Mouse (Mus musculus) myocyte (in vitro differentiated cells): ENCODE measurements around the gene Gxylt2. TPM values are rescaled to one million over a fixed set of nuclear protein-coding genes. Genes with fewer than 3 reads are reported as not detected.

ENCODE experiments used
- H3K27me3 ChIP-seq: one replicate; pipeline ENCODE4 v1.6.1; 2011; ENCODE audit not compliant: control insufficient read depth, insufficient read depth, insufficient read length
- H3K36me3 ChIP-seq: one replicate; pipeline ENCODE4 v1.6.1; 2011; ENCODE audit not compliant: control insufficient read depth, insufficient read depth
- H3K4me2 ChIP-seq: one replicate; pipeline ENCODE4 v1.6.1; 2011; ENCODE audit warnings: low read depth, control low read depth
- H3K4me3 ChIP-seq: one replicate; pipeline ENCODE4 v1.5.1; 2011; ENCODE audit warnings: mild to moderate bottlenecking, control low read depth, moderate library complexity
- H3K79me2 ChIP-seq: one replicate; pipeline ENCODE4 v1.6.1; 2011; ENCODE audit not compliant: control insufficient read depth, insufficient read depth
- H3ac ChIP-seq: one replicate; pipeline ENCODE4 v1.6.1; 2011; ENCODE audit not compliant: control insufficient read depth, insufficient read length
- CEBPB ChIP-seq: IDR thresholded peaks from 2 replicates; pipeline ENCODE4 v1.6.1; 2011; ENCODE audit warnings: mild to moderate bottlenecking, moderate library complexity; ENCODE audit not compliant: poor library complexity, insufficient read depth, severe bottlenecking
- E2F4 ChIP-seq: IDR thresholded peaks from one replicate; pipeline ENCODE4 v1.6.1; 2011; ENCODE audit warnings: mild to moderate bottlenecking, control low read depth, moderate library complexity; ENCODE audit not compliant: insufficient read depth
- MAX ChIP-seq: IDR thresholded peaks from one replicate; pipeline ENCODE4 v1.6.1; 2011; ENCODE audit warnings: low read depth, mild to moderate bottlenecking, control low read depth
- MYOD1 ChIP-seq, 3 experiments: IDR thresholded peaks; one replicate each; pipeline ENCODE4 v1.6.1; 2011; ENCODE audit warnings: control low read depth in 2 of 3, low read depth in 2 of 3, mild to moderate bottlenecking in 2 of 3, moderate library complexity in 1 of 3; ENCODE audit not compliant: insufficient read length in 2 of 3, control insufficient read depth in 1 of 3
- MYOG ChIP-seq, 3 experiments: IDR thresholded peaks; one replicate each; pipeline ENCODE4 v1.6.1; 2011; ENCODE audit warnings: control low read depth in 2 of 3, low read depth in 2 of 3, mild to moderate bottlenecking in 2 of 3; ENCODE audit not compliant: insufficient read length in 2 of 3, control insufficient read depth in 1 of 3, insufficient read depth in 1 of 3
- POLR2A ChIP-seq: IDR thresholded peaks from one replicate; pipeline ENCODE4 v1.6.1; 2011; ENCODE audit warnings: low read depth, mild to moderate bottlenecking, control low read depth, moderate library complexity; ENCODE audit not compliant: insufficient read length
- POLR2AphosphoS2 ChIP-seq: IDR thresholded peaks from one replicate; pipeline ENCODE4 v1.6.1; 2011; ENCODE audit warnings: low read depth, control low read depth; ENCODE audit not compliant: insufficient read length
- REST ChIP-seq: IDR thresholded peaks from one replicate; pipeline ENCODE4 v1.6.1; 2011; ENCODE audit warnings: mild to moderate bottlenecking, control low read depth, moderate library complexity; ENCODE audit not compliant: insufficient read depth, insufficient read length
- SRF ChIP-seq: IDR thresholded peaks from one replicate; pipeline ENCODE4 v1.6.1; 2011; ENCODE audit warnings: low read depth; ENCODE audit not compliant: control insufficient read depth, insufficient read length
- TCF12 ChIP-seq: IDR thresholded peaks from one replicate; pipeline ENCODE4 v1.6.1; 2011; ENCODE audit warnings: mild to moderate bottlenecking, control low read depth; ENCODE audit not compliant: poor library complexity, insufficient read depth, severe bottlenecking
- TCF3 ChIP-seq: IDR thresholded peaks from one replicate; pipeline ENCODE4 v1.6.1; 2011; ENCODE audit warnings: low read depth, control low read depth; ENCODE audit not compliant: insufficient read length
- USF1 ChIP-seq: IDR thresholded peaks from one replicate; pipeline ENCODE4 v1.6.1; 2011; ENCODE audit warnings: low read depth, mild to moderate bottlenecking, control low read depth, moderate library complexity
- polyA plus RNA-seq: library from polyadenylated mRNA; unstranded; fragments of >200 nt; fragmentation: generic; extraction: Trizol; gene quantifications from one replicate; pipeline ENCODE4 v1.2.1, GENCODE M21; 2012; ENCODE audit warnings: missing spikeins

Gxylt2 gene
- polyA plus RNA-seq, 1 experiment, result 2.2 TPM

DNA sequence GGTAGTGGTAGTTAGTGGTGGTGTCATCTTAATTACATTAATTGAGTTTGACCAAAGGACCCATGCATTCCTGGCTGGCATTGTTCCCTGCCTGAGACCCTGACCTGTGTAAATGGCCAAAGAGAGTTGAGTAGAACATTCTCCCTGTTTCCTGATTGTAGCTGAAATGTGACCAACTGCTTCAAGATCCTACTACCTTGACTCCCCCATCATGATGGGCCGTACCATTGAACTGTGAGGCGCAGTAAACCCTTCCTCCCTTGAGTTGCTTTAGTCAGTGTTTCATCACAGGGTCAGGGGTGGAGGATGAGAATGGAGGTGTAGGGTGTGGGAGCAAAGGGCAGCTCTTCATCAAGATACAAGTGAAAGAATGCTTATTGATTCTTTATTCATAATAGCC lies 25.9 kb upstream of the Gxylt2 start:
- no peaks in the 10 kb centered on the region for H3K27me3 ChIP-seq
- no peak overlapping the region for H3K4me3 ChIP-seq
- TF ChIP-seq POLR2A (no peak), REST (no peak), USF1 (no peak), E2F4 (no peak), TCF3 (no peak), POLR2AphosphoS2 (no peak), MAX (no peak), MYOG (IDR thresholded peaks at IDR 0.05; ENCODE audit: control insufficient read depth in 1 of 3, insufficient read depth in 1 of 3, insufficient read length in 2 of 3, low read depth in 2 of 3) (no peak), TCF12 (no peak), CEBPB (no peak), SRF (no peak), MYOD1 (IDR thresholded peaks at IDR 0.05; ENCODE audit: control insufficient read depth in 1 of 3, insufficient read length in 2 of 3, low read depth in 2 of 3) (no peak)
- H3K79me2 ChIP-seq, result no peaks in the 10 kb centered on the region
- H3ac ChIP-seq, result no peak overlapping the region
- H3K36me3 ChIP-seq, result no peaks in the 10 kb centered on the region
- no peak overlapping the region for H3K4me2 ChIP-seq

DNA sequence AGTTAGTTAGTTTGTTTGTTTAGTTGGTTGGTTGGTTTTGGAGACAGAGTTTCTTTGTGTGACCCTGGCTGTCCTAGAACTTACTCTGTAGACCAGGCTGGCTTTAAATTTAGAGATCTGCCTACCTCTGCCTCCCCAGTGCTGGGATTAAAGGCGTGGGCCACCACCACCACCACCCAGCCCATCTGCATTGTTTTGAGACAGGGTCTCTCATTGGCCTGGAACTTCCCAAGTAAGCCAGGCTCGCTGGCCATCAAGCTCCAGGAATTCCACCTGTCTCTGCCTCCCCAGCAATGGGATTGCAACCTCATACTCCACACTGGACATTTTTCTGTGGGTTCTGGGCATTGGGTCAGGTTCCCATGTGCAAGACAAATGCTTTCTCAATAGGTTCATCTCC lies 18.2 kb upstream of the Gxylt2 start:
- Histone ChIP-seq H3K4me3 (no peak overlapping the region), H3ac (no peak overlapping the region), H3K36me3 (no peaks in the 10 kb centered on the region), H3K27me3 (no peaks in the 10 kb centered on the region), H3K4me2 (no peak overlapping the region), H3K79me2 (no peaks in the 10 kb centered on the region)
- no peak for TF ChIP-seq CEBPB
- TF ChIP-seq REST, result no peak
- no peak for TF ChIP-seq TCF12
- no peak for TF ChIP-seq MYOG (IDR thresholded peaks at IDR 0.05; ENCODE audit: control insufficient read depth in 1 of 3, insufficient read depth in 1 of 3, insufficient read length in 2 of 3, low read depth in 2 of 3)
- no peak for TF ChIP-seq POLR2AphosphoS2
- no peak for TF ChIP-seq MAX
- no peak for TF ChIP-seq SRF
- no peak for TF ChIP-seq MYOD1 (IDR thresholded peaks at IDR 0.05; ENCODE audit: control insufficient read depth in 1 of 3, insufficient read length in 2 of 3, low read depth in 2 of 3)
- TF ChIP-seq E2F4, result no peak
- no peak for TF ChIP-seq USF1
- no peak for TF ChIP-seq POLR2A
- no peak for TF ChIP-seq TCF3

DNA sequence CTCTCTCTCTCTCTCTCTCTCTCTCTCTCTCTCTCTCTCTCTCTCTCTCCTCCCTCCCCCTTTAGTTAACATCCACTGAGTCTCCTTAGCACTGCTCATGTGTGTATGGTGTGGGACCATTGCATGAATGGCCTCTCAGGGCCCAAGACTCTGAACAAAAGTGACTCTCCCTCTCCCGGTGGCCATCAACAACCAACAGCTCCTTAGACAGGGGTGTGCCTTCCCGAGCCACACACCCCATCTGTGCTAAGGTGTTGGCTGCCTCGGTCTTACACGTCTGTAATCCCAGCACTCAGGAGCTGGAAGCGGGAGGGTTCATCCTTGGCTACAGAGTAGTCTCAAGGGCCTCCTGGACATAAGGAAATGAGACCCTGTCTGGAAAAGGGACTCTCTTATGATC lies 4.5 kb upstream of the Gxylt2 start:
- no peaks in the 10 kb centered on the region for H3K79me2 ChIP-seq
- H3K4me3 ChIP-seq, result no peak overlapping the region
- H3ac ChIP-seq, result no peak overlapping the region
- H3K36me3 ChIP-seq, result no peaks in the 10 kb centered on the region
- no peak overlapping the region for H3K4me2 ChIP-seq
- no peak for TF ChIP-seq POLR2AphosphoS2
- TF ChIP-seq USF1, result no peak
- TF ChIP-seq E2F4, result no peak
- no peak for TF ChIP-seq TCF12
- TF ChIP-seq MYOD1 (IDR thresholded peaks at IDR 0.05; ENCODE audit: control insufficient read depth in 1 of 3, insufficient read length in 2 of 3, low read depth in 2 of 3), result no peak
- TF ChIP-seq POLR2A, result no peak
- TF ChIP-seq SRF, result no peak
- TF ChIP-seq MAX, result no peak
- TF ChIP-seq MYOG (IDR thresholded peaks at IDR 0.05; ENCODE audit: control insufficient read depth in 1 of 3, insufficient read depth in 1 of 3, insufficient read length in 2 of 3, low read depth in 2 of 3), result no peak
- TF ChIP-seq TCF3, result no peak
- TF ChIP-seq REST, result no peak
- no peak for TF ChIP-seq CEBPB
- no peaks in the 10 kb centered on the region for H3K27me3 ChIP-seq

DNA sequence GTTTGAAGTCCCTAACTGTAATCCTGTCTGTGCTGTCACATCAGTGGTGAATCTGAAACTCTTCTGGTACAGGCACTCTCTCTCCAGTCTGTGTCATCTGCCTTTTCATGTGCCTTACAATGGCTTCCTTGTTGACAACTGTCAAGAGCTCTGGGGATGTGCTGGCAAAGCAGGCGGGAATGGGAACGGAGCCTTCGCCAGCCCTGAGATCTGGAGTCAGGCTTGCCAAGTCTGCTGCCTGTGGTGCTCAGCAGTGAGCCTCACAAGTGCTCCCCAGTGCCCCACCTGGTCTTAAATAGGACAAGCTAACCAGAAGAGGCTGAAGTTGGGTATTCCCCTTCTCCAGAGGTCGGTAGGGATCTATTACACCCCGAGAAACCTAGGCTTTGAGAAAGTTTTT lies 3.8 kb upstream of the Gxylt2 start:
- TF ChIP-seq MYOD1 (IDR thresholded peaks at IDR 0.05; ENCODE audit: control insufficient read depth in 1 of 3, insufficient read length in 2 of 3, low read depth in 2 of 3), result no peak
- TF ChIP-seq MYOG (IDR thresholded peaks at IDR 0.05; ENCODE audit: control insufficient read depth in 1 of 3, insufficient read depth in 1 of 3, insufficient read length in 2 of 3, low read depth in 2 of 3), result no peak
- TF ChIP-seq REST, result no peak
- no peak for TF ChIP-seq TCF12
- no peak for TF ChIP-seq MAX
- no peak for TF ChIP-seq E2F4
- no peak for TF ChIP-seq POLR2A
- no peak for TF ChIP-seq CEBPB
- no peak for TF ChIP-seq TCF3
- Histone ChIP-seq H3K36me3 (no peaks in the 10 kb centered on the region), H3K27me3 (no peaks in the 10 kb centered on the region), H3ac (no peak overlapping the region), H3K79me2 (no peaks in the 10 kb centered on the region), H3K4me3 (no peak overlapping the region), H3K4me2 (no peak overlapping the region)

DNA sequence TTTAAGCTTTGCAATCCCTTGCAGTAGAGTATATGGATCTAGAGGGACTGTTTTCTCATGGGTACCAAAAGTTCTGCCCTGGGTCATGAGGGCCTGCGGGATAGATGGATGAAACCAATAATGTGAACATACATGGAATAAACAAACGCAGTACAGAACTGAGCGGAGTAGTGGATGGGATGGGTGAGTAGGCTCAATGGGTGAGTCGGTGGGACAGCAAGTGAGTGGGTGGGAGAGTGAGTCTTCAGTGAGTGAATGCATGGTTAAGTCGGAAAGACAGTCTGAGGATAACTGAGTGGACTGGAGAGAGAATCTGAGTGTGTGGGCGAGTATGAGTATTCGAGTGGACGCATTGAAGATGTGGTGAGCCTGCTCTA lies 349 bp upstream of the Gxylt2 start:
- Histone ChIP-seq H3K27me3 (no peaks in the 10 kb centered on the region), H3K4me2 (peak overlapping the region; percentile 84), H3K79me2 (no peaks in the 10 kb centered on the region), H3K36me3 (no peaks in the 10 kb centered on the region), H3ac (peak overlapping the region; percentile 23), H3K4me3 (peak overlapping the region; percentile 28)
- TF ChIP-seq USF1, result no peak
- TF ChIP-seq TCF3, result no peak
- no peak for TF ChIP-seq POLR2AphosphoS2
- no peak for TF ChIP-seq CEBPB
- TF ChIP-seq TCF12, result no peak
- TF ChIP-seq SRF, result no peak
- TF ChIP-seq REST, result no peak
- TF ChIP-seq MYOD1 (IDR thresholded peaks at IDR 0.05; ENCODE audit: control insufficient read depth in 1 of 3, insufficient read length in 2 of 3, low read depth in 2 of 3), result no peak
- TF ChIP-seq POLR2A, result no peak
- no peak for TF ChIP-seq MAX
- no peak for TF ChIP-seq E2F4
- no peak for TF ChIP-seq MYOG (IDR thresholded peaks at IDR 0.05; ENCODE audit: control insufficient read depth in 1 of 3, insufficient read depth in 1 of 3, insufficient read length in 2 of 3, low read depth in 2 of 3)
